Mouse (Mus musculus) liver, embryonic 13.5 days (tissue): ENCODE data around the gene Abhd5. TPM values are rescaled to one million over a fixed set of nuclear protein-coding genes. Genes with fewer than 3 reads are reported as not detected.

ENCODE experiments used
- ATAC-seq: fragments of 200-750 bp; cut with Nextera tagmentation; 2 replicates; pipeline ENCODE4 v1.8.0; 2017; ENCODE audit warnings: low read depth, mild to moderate bottlenecking, moderate number of reproducible peaks, moderate library complexity
- DNase-seq: peaks from one replicate; pipeline ENCODE4 v3.0.0; 2022
- H3K27ac ChIP-seq: fragments of 300-500 bp; sonication (generic); 2 replicates; pipeline ENCODE4 v1.5.1; 2015; ENCODE audit warnings: moderate library complexity, mild to moderate bottlenecking, inconsistent platforms
- H3K27me3 ChIP-seq: fragments of 300-500 bp; sonication (generic); 2 replicates; pipeline ENCODE4 v1.6.1; 2015; ENCODE audit warnings: mild to moderate bottlenecking, inconsistent platforms
- H3K36me3 ChIP-seq: fragments of 300-500 bp; sonication (generic); 2 replicates; pipeline ENCODE4 v1.6.1; 2015; ENCODE audit warnings: mild to moderate bottlenecking, inconsistent platforms
- H3K4me1 ChIP-seq: fragments of 300-500 bp; sonication (generic); replicated peaks from 2 replicates; pipeline ENCODE4 v1.6.1; 2015; ENCODE audit warnings: inconsistent platforms
- H3K4me2 ChIP-seq: fragments of 300-500 bp; sonication (generic); 2 replicates; pipeline ENCODE4 v1.6.1; 2015; ENCODE audit warnings: inconsistent platforms, mild to moderate bottlenecking, moderate library complexity
- H3K4me3 ChIP-seq: fragments of 300-500 bp; sonication (generic); replicated peaks from 2 replicates; pipeline ENCODE4 v1.5.1; 2015; ENCODE audit warnings: mild to moderate bottlenecking, inconsistent platforms
- H3K9ac ChIP-seq: fragments of 300-500 bp; sonication (generic); 2 replicates; pipeline ENCODE4 v1.6.1; 2015; ENCODE audit warnings: mild to moderate bottlenecking, inconsistent platforms
- H3K9me3 ChIP-seq: fragments of 300-500 bp; sonication (generic); replicated peaks from 2 replicates; pipeline ENCODE4 v1.6.1; 2016; ENCODE audit warnings: inconsistent platforms
- WGBS: fragments of 180-500 bp; shearing (Covaris S2); methylation state at CpG from one replicate; pipeline ENCODE4 v1.1.7; 2015; ENCODE audit not compliant: insufficient replicate concordance; 5-methylcytosine and 5-hydroxymethylcytosine counted together
- polyA plus RNA-seq: library from polyadenylated mRNA; unstranded; fragments of >200 nt; fragmentation: Nextera tagmentation; extraction: Ambion mirVana; gene quantifications from 2 replicates; pipeline ENCODE4 v1.2.1, GENCODE M21; 2015

The Abhd5 gene
- polyA plus RNA-seq, 1 experiment from 2014 or later, result 21.4 TPM

DNA sequence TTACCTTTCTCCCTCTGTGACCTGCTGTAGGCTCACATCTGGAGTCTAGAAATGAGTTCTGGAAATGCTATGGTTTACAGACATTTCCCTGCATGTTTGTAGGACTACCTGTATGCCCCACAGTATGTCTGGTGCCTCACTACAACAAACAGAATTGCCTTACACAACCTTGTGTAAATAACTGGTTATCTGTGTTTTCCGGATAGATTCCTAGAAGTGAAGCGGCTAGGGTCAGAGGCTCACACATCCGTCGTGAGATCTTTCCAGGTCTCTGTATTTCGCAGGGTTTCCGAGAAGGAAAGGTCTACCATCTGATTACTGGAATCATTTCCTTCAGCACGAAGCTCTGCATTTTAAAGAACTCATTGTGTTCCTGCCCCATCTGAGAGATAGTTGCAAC, 34.8 kb upstream of the Abhd5 start:
- H3K36me3 ChIP-seq, result no peaks in the 10 kb centered on the region
- H3K9me3 ChIP-seq, result no peaks in the 10 kb centered on the region
- ATAC-seq, result no peak
- WGBS, result 59% methylated on average over 7 of the region's 7 CpGs
- no peak for DNase-seq
- H3K4me1 ChIP-seq, result peaks cover 14% of the 10 kb centered on the region
- no peak overlapping the region for H3K4me2 ChIP-seq
- no peak overlapping the region for H3K4me3 ChIP-seq
- no peak overlapping the region for H3K27ac ChIP-seq
- no peak overlapping the region for H3K9ac ChIP-seq
- no peaks in the 10 kb centered on the region for H3K27me3 ChIP-seq

DNA sequence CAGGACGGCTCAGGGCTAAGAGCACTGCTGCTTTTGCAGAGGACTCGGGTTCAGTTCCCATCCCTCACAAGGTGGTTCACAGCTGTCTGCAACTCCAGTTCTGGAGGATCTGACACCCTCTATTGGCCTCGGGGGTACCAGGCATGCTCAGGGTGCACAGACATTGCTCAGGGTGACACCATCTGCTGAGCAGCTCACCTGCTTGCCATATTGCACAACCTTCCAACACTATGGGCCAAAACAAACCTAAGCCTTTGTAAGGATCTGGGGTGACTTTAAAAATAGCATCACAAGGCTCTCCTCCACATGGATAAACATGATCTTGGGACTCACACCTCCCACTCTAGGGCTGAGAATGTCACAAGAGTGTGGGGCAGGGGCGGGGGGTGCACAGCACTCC, 30.8 kb upstream of the Abhd5 start:
- H3K9ac ChIP-seq, result no peak overlapping the region
- WGBS, result 71% methylated on average over 4 of the region's 4 CpGs
- H3K4me1 ChIP-seq, result no peaks in the 10 kb centered on the region
- no peak overlapping the region for H3K4me2 ChIP-seq
- no peaks in the 10 kb centered on the region for H3K9me3 ChIP-seq
- H3K36me3 ChIP-seq, result no peaks in the 10 kb centered on the region
- H3K4me3 ChIP-seq, result no peak overlapping the region
- H3K27me3 ChIP-seq, result no peaks in the 10 kb centered on the region
- H3K27ac ChIP-seq, result no peak overlapping the region
- ATAC-seq (no peak), DNase-seq (no peak)

DNA sequence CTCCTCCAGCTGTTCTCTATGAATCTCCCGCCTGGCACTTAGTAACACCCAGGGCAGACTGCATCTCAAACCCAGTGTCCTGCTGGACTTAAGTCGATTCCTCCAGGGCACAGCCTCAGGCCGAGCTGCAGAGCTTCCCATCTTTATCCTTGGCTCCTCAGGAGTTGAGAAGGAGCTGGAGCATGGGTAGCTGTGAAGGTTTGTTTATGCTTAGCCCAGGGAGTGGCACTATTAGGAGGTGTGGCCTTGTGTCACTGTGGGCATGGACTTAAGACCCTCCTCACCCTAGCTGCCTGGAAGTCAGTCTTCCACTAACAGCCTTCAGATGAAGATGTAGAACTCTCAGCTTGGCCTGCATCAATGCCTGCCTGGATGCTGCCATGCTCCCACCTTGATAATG, 29.1 kb upstream of the Abhd5 start:
- H3K36me3 ChIP-seq, result no peaks in the 10 kb centered on the region

DNA sequence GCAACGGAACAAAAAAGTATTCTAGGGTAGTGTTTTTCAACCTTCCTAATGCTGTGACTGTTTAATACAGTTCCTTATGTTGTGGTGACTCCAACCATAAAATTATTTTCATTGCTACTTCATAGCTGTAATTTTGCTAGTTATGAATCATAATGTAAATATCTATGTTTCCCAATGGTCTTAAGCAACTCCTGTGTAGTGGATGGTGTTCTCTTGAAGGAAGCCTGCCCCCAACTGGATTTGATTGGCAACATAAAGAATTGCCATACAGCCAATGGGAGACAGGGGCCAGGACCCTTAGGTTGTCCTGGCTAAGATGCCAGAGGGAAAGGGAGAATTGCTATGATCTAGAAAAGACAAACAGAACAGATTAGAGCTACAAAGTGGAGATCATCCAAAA, 25.4 kb upstream of the Abhd5 start:
- no peaks in the 10 kb centered on the region for H3K27me3 ChIP-seq
- H3K4me1 ChIP-seq, result no peaks in the 10 kb centered on the region
- 72% methylated on average over 1 of the region's 1 CpGs for WGBS
- H3K9ac ChIP-seq, result no peak overlapping the region
- H3K4me2 ChIP-seq, result no peak overlapping the region
- no peak overlapping the region for H3K4me3 ChIP-seq
- ATAC-seq, result no peak
- no peak overlapping the region for H3K27ac ChIP-seq
- no peaks in the 10 kb centered on the region for H3K36me3 ChIP-seq
- H3K9me3 ChIP-seq, result no peaks in the 10 kb centered on the region
- no peak for DNase-seq

More for the DNA sequence above, 29.1 kb upstream of the Abhd5 start:
- Histone ChIP-seq H3K4me2 (no peak overlapping the region), H3K27me3 (no peaks in the 10 kb centered on the region), H3K9ac (no peak overlapping the region), H3K27ac (no peak overlapping the region), H3K9me3 (no peaks in the 10 kb centered on the region), H3K4me3 (no peak overlapping the region), H3K4me1 (no peaks in the 10 kb centered on the region)
- WGBS, result 53% methylated on average over 3 of the region's 3 CpGs
- DNase-seq, result no peak
- no peak for ATAC-seq

DNA sequence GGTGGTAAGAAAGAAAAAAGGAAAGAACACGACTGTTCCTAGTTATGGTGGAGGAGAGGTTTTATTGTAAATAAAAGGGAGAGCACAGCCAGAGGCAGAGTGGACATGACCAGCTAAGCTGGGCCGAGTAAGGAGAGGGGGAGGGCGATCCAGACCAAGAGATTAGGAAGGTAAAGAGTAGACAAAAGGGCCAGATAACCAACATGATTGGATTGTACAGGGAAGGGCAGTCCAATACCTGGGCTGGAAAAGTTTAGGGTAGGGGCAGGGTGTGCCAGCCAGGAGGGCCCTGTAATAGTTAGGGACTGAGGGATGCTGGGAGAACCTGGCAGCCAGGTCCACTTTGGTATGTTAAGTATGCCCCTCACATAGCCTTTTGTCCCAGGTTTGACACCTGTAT, 23.2 kb upstream of the Abhd5 start:
- ATAC-seq (no peak), DNase-seq (no peak)
- Histone ChIP-seq H3K4me1 (no peaks in the 10 kb centered on the region), H3K4me3 (no peak overlapping the region), H3K4me2 (no peak overlapping the region), H3K9ac (no peak overlapping the region), H3K36me3 (no peaks in the 10 kb centered on the region), H3K9me3 (no peaks in the 10 kb centered on the region), H3K27me3 (no peaks in the 10 kb centered on the region), H3K27ac (no peak overlapping the region)
- 37% methylated on average over 3 of the region's 3 CpGs for WGBS

GRCm38 (mm10) chr9:122336677-122337076, 14.7 kb upstream of the Abhd5 start:
- Histone ChIP-seq H3K4me1 (peaks cover 4% of the 10 kb centered on the region; the same call in 1 of the 2 replicates), H3K4me3 (no peak overlapping the region), H3K4me2 (no peak overlapping the region), H3K27ac (no peak overlapping the region), H3K9ac (no peak overlapping the region), H3K9me3 (no peaks in the 10 kb centered on the region), H3K27me3 (no peaks in the 10 kb centered on the region), H3K36me3 (no peaks in the 10 kb centered on the region)
- no peak for ATAC-seq
- WGBS, result 38% methylated on average over 2 of the region's 2 CpGs
- no peak for DNase-seq

DNA sequence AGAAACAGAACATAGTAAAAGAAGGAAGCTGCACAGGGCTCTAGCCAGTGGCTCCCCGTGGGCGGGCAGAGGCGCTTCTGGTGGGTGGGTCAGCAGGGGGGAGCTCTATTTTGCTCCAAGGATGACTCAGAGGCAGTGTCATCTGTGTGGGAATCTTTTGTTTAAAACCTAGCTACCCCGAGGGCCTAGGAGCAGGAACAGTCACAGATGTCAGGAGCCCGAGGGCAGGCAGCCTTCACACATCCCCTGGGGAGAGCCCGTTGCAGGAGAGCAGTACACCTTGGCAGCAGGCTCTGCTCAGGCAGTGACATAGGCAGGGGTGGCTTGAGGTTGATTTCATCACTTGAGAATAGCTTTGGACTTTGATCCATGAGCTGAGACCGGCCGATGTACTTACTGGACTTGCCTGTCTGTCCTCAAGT, 13.9 kb upstream of the Abhd5 start:
- H3K27me3 ChIP-seq, result no peaks in the 10 kb centered on the region
- H3K4me1 ChIP-seq, result peaks cover 4% of the 10 kb centered on the region; the same call in 1 of the 2 replicates
- ATAC-seq (no peak), DNase-seq (no peak)
- no peak overlapping the region for H3K4me3 ChIP-seq
- H3K9ac ChIP-seq, result no peak overlapping the region
- 32% methylated on average over 8 of the region's 8 CpGs for WGBS
- no peak overlapping the region for H3K4me2 ChIP-seq
- H3K27ac ChIP-seq, result no peak overlapping the region
- H3K9me3 ChIP-seq, result no peaks in the 10 kb centered on the region
- no peaks in the 10 kb centered on the region for H3K36me3 ChIP-seq

DNA sequence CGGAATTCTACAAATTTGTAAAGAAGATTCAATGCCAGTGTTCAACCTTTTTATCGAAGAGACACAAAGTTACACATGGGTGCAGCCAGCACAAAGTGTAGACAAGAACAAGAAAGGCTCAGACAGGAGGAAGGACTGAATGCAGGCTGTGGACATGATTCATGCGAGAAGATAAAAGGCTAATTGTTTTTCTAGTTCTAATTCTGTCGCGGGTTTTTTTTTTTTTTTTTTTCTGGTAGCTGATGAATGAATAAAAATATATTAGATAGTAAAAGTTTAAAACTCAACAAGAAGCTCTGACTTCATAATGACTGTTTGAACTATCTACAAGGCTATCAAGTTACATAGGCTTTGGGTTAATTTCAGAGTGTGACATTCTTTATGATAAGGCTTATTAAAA, 11.4 kb upstream of the Abhd5 start:
- Histone ChIP-seq H3K9ac (no peak overlapping the region), H3K27ac (no peak overlapping the region), H3K4me2 (no peak overlapping the region), H3K4me1 (peaks cover 15% of the 10 kb centered on the region), H3K9me3 (no peaks in the 10 kb centered on the region), H3K27me3 (0 out of 2 replicates have a peak, but pooled peaks cover 5% of the 10 kb centered on the region), H3K36me3 (no peaks in the 10 kb centered on the region), H3K4me3 (no peak overlapping the region)
- 50% methylated on average over 5 of the region's 5 CpGs for WGBS
- no peak for DNase-seq
- no peak for ATAC-seq

GRCm38 (mm10) chr9:122343399-122343798, 8.0 kb upstream of the Abhd5 start:
- WGBS, result 56% methylated on average over 7 of the region's 7 CpGs
- peaks cover 23% of the 10 kb centered on the region for H3K4me1 ChIP-seq
- H3K9ac ChIP-seq, result no peak overlapping the region
- no peak overlapping the region for H3K4me2 ChIP-seq
- no peak for ATAC-seq
- H3K27me3 ChIP-seq, result 0 out of 2 replicates have a peak, but pooled peaks cover 5% of the 10 kb centered on the region
- no peak overlapping the region for H3K4me3 ChIP-seq
- no peaks in the 10 kb centered on the region for H3K9me3 ChIP-seq
- no peak for DNase-seq
- H3K27ac ChIP-seq, result no peak overlapping the region
- H3K36me3 ChIP-seq, result no peaks in the 10 kb centered on the region

- H3K27me3 ChIP-seq, result 0 out of 2 replicates have a peak, but pooled peaks cover 5% of the 10 kb centered on the region
- DNase-seq (no peak), ATAC-seq (no peak)
- H3K4me2 ChIP-seq, result no peak overlapping the region
- H3K4me1 ChIP-seq, result peaks cover 34% of the 10 kb centered on the region
- H3K36me3 ChIP-seq, result no peaks in the 10 kb centered on the region
- no peak overlapping the region for H3K27ac ChIP-seq
- H3K9me3 ChIP-seq, result no peaks in the 10 kb centered on the region
- H3K4me3 ChIP-seq, result no peak overlapping the region
- H3K9ac ChIP-seq, result no peak overlapping the region
- WGBS, result 76% methylated on average over 8 of the region's 8 CpGs
Measured at GRCm38 (mm10) chr9:122344560-122344959, 6.8 kb upstream of the Abhd5 start.

- no peak overlapping the region for H3K4me2 ChIP-seq
Measured at GRCm38 (mm10) chr9:122345291-122345690, 6.1 kb upstream of the Abhd5 start.

GRCm38 (mm10) chr9:122346059-122346458, 5.3 kb upstream of the Abhd5 start:
- ATAC-seq, result no peak
- no peak for DNase-seq

More at GRCm38 (mm10) chr9:122345291-122345690, 6.1 kb upstream of the Abhd5 start:
- Histone ChIP-seq H3K4me1 (peaks cover 42% of the 10 kb centered on the region), H3K9ac (no peak overlapping the region), H3K27ac (no peak overlapping the region), H3K4me3 (no peak overlapping the region), H3K27me3 (0 out of 2 replicates have a peak, but pooled peaks cover 5% of the 10 kb centered on the region), H3K9me3 (no peaks in the 10 kb centered on the region), H3K36me3 (no peaks in the 10 kb centered on the region)
- WGBS, result 75% methylated on average over 3 of the region's 3 CpGs
- ATAC-seq (no peak), DNase-seq (no peak)

More at GRCm38 (mm10) chr9:122346059-122346458, 5.3 kb upstream of the Abhd5 start:
- Histone ChIP-seq H3K4me1 (peaks cover 49% of the 10 kb centered on the region), H3K27me3 (0 out of 2 replicates have a peak, but pooled peaks cover 5% of the 10 kb centered on the region), H3K27ac (no peak overlapping the region), H3K9ac (no peak overlapping the region), H3K4me3 (no peak overlapping the region), H3K36me3 (no peaks in the 10 kb centered on the region), H3K9me3 (no peaks in the 10 kb centered on the region), H3K4me2 (no peak overlapping the region)
- WGBS, result 79% methylated on average over 5 of the region's 5 CpGs
